Mouse (Mus musculus): ENCODE results near the gene Nr4a2. TPM values are rescaled to one million over a fixed set of nuclear protein-coding genes. Genes with fewer than 3 reads are reported as not detected.

Gene Nr4a2
- polyA plus RNA-seq, 1 experiment from 2014 or later: 3.3 TPM

DNA sequence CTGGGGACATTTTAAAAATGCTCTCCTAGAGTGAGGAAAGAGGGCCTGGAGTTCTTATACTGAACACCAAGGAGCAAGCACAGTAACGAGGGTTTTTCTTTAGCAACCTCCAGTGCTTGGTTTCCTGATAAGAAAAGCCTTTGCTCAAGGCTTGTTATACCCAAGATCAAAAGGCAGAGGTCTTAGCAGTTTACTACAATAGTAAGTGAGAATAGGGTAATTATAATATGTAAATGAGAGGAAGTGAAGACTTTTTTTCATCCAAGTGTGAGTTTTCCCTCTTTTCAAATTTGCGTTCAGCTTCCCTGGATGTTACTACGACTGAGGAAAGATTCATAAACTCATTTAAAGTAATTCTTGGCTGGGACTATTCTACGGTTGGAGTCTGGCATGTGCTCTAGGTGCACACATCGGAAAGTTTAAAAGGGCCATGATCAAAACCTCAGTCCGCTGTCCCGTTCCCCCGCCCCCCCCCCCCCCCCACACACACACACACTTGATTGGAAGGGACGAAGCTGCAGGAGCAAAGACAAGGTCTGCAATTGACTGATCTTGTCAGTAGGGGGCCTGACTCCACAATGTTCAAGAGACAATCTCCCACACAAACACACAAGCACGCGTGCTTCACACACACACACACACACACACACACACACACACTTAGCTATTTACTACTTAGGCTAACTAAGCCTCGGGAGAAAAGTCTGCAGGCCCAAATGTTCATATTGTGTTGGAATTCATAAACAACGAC, 6.4 kb downstream of the Nr4a2 start:
- 3% methylated on average over 12 of the region's 13 CpGs for whole genome bisulfite sequencing
- peak overlapping the region; percentile 61 for H3K9ac ChIP-seq
- no peaks in the 10 kb centered on the region for H3K36me3 ChIP-seq
- H3K9me3 ChIP-seq: no peaks in the 10 kb centered on the region
- peak overlapping the region; percentile 79 for H3K27ac ChIP-seq
- H3K4me1 ChIP-seq (replicated peaks): peaks cover 4% of the 10 kb centered on the region
- peak overlapping the region; percentile 77 for H3K4me3 ChIP-seq (replicated peaks)
- peak overlapping the region; percentile 99 for H3K4me2 ChIP-seq (replicated peaks)
- H3K27me3 ChIP-seq (replicated peaks): peaks cover 9% of the 10 kb centered on the region
- peak; percentile 15; the same call in 1 of the 2 replicates for ATAC-seq

DNA sequence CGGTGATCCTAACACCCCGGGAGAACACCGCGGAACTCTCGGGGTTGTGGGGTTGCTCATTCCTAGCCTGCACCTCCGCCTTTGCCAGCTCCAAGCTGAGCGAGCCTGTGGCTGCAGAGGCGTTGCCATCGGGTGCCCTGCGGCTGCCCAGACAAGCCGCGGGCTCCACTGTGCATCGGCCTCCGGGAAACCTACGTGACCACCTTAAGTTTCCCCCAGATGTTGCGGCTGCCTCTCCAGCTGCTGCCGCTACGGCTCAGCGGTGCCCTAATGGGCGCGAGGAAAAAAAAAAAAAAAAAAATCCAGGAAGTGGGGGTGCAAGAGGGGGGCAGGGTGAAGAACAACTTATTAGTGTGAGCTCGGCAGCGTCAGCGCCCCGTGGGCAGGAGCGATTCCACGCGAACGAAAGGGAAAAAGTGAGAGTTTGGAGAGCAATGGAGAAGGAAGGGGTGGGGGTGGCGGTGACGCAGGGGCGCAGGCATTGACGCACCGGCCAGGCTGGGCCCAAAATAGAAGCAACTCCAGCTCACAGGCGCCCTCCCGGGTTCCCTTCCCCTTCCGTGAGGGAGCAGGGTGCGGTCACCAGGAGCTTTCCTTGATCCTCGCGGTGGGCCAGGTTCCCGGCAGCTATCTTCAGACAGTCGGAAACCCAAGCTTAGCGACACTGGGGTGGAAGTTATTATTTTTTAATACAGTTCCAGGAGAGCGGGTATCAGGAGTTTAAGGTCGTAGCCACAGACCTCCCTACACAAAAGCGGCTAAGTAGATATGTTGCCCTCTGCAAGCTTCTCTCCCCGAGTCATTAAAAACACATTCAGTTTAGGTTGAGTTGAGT, 7.2 kb downstream of the Nr4a2 start:
- WGBS: under 1% methylated on average over 47 of the region's 47 CpGs
- Histone ChIP-seq H3K9ac (peak overlapping the region; percentile 61), H3K4me3 (replicated peaks) (peak overlapping the region; percentile 77), H3K27ac (peak overlapping the region; percentile 79), H3K27me3 (replicated peaks) (peaks cover 17% of the 10 kb centered on the region), H3K9me3 (no peaks in the 10 kb centered on the region), H3K36me3 (no peaks in the 10 kb centered on the region), H3K4me2 (replicated peaks) (peak overlapping the region; percentile 99), H3K4me1 (replicated peaks) (peaks cover 6% of the 10 kb centered on the region)
- ATAC-seq: peak; percentile 77

DNA sequence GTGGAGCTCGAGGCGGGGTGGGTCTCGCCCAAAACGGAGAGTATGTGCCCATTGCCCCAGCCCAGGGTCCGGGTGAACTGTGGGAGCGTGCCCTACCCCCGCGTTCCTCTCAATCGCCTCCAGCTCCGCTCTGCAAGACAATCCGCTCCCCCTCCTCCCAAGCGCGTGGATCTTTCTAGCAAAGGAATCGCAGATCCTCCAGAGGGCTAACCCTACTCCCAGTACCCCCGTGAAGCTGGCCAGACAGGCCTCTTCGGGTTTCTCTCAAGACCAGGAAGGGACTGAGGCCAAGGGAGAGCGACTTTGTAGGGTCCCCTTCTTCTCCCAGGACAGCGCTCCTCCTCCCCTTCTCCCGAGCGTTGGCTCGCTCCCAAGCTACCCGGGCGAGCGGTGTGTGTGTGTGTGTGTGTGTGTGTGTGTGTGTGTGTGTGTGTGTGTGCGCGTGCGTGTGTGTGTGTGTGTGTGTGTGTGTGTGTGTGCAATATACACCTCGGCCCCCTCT, 7.9 kb downstream of the Nr4a2 start:
- Histone ChIP-seq H3K27ac (peak overlapping the region; percentile 79; the same call in 1 of the 2 replicates), H3K4me3 (replicated peaks) (peak overlapping the region; percentile 77)
- peak; percentile 19 for ATAC-seq

GRCm38 (mm10) chr2:57115181-57115863, 8.5 kb downstream of the Nr4a2 start:
- H3K36me3 ChIP-seq: no peaks in the 10 kb centered on the region
- no peaks in the 10 kb centered on the region for H3K9me3 ChIP-seq
- under 1% methylated on average over 25 of the region's 25 CpGs for whole genome bisulfite sequencing
- H3K4me1 ChIP-seq (replicated peaks): peaks cover 8% of the 10 kb centered on the region
- no peak overlapping the region for H3K27ac ChIP-seq
- peak overlapping the region; percentile 77 for H3K4me3 ChIP-seq (replicated peaks)
- H3K4me2 ChIP-seq (replicated peaks): peak overlapping the region; percentile 99
- ATAC-seq: peak; percentile 10
- peaks cover 25% of the 10 kb centered on the region for H3K27me3 ChIP-seq (replicated peaks)
- H3K9ac ChIP-seq: peak overlapping the region; percentile 61

More for the DNA sequence above, 7.9 kb downstream of the Nr4a2 start:
- under 1% methylated on average over 25 of the region's 28 CpGs for WGBS
- Histone ChIP-seq H3K9ac (peak overlapping the region; percentile 61), H3K4me1 (replicated peaks) (peaks cover 8% of the 10 kb centered on the region), H3K27me3 (replicated peaks) (peaks cover 22% of the 10 kb centered on the region), H3K4me2 (replicated peaks) (peak overlapping the region; percentile 99), H3K9me3 (no peaks in the 10 kb centered on the region), H3K36me3 (no peaks in the 10 kb centered on the region)

DNA sequence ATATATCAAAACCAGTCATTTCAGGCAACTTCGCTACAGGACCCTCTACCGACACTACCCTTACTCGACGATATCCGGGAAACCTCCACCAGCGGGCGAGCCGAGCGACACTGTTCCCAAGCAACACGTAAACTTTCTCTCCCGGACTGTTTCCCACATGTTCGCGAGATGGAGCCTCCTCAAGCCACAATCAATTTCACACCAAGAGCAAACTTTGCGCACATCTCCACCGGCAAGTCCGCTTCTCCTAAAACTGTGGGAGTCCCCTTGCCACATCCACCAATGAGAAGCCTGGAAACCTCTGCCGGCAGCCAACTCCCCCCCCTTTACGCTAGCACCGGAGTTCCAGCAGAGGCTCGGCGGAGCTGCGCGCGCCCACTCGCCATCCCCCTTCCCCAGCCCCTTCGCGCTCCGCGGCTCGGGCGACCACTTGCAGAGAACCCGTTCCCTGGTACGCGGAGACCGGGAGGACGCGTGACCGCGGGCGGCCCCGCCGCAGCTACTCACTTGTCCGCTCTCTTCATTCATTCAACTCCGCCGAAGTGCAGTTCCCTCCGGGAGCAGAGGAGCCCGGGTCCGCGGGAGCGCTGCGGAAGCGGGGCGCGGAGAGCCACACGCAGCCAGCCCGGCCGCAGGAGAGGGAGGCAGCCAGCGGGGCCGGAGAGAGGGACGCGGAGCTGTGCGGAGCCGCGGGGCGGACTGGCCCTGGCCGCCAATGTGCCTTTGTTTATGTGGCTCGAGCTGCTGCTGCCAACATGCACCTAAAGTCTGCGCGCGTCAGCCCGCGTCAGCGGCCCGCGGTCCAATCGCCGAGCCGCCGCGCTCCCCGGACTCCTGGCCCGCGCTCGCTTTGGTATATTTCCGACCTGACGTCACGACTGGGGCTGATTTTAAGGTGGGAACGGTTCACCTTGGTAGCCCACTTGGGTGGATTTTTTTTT, 9.3 kb downstream of the Nr4a2 start:
- Histone ChIP-seq H3K27me3 (replicated peaks) (peaks cover 34% of the 10 kb centered on the region), H3K36me3 (no peaks in the 10 kb centered on the region), H3K9me3 (no peaks in the 10 kb centered on the region), H3K4me1 (replicated peaks) (peaks cover 8% of the 10 kb centered on the region), H3K27ac (no peak overlapping the region), H3K4me2 (replicated peaks) (peak overlapping the region; percentile 99), H3K9ac (peak overlapping the region; percentile 61), H3K4me3 (replicated peaks) (peak overlapping the region; percentile 77)
- peak; percentile 79 for ATAC-seq
- under 1% methylated on average over 82 of the region's 88 CpGs for WGBS

DNA sequence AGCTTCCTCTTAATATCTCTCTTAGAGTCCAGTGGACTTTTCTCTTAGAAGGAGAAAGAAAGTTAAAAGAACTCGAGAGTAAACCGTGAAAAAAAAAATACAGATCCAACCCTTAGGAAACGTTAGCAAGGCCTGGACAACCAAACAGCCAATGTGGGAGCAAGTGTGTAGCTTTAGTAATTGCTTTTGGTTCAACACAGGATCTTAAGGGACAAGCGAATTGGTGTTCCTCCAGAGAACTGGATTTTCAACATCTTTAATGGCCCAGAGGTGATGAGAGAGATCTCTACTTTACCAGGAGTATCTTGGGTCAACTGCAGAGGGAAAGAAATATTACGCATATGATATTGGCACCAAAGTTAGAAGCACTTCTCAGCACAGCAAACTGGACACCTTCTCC, 10.4 kb downstream of the Nr4a2 start:
- Histone ChIP-seq H3K4me3 (replicated peaks) (no peak overlapping the region), H3K27ac (no peak overlapping the region), H3K4me1 (replicated peaks) (peaks cover 8% of the 10 kb centered on the region), H3K27me3 (replicated peaks) (peaks cover 44% of the 10 kb centered on the region), H3K4me2 (replicated peaks) (peak overlapping the region; percentile 99; the same call in 1 of the 2 replicates), H3K9me3 (no peaks in the 10 kb centered on the region), H3K9ac (no peak overlapping the region), H3K36me3 (no peaks in the 10 kb centered on the region)
- WGBS: 47% methylated on average over 5 of the region's 5 CpGs
- no peak for ATAC-seq

- 54% methylated on average over 6 of the region's 6 CpGs for WGBS
- Histone ChIP-seq H3K9ac (no peak overlapping the region), H3K4me1 (replicated peaks) (peaks cover 8% of the 10 kb centered on the region), H3K4me2 (replicated peaks) (no peak overlapping the region), H3K9me3 (no peaks in the 10 kb centered on the region), H3K4me3 (replicated peaks) (no peak overlapping the region), H3K27ac (no peak overlapping the region), H3K36me3 (no peaks in the 10 kb centered on the region), H3K27me3 (replicated peaks) (peaks cover 49% of the 10 kb centered on the region)
- ATAC-seq: no peak
These were observed 10.9 kb downstream of the Nr4a2 start for GRCm38 (mm10) chr2:57112949-57113348.

DNA sequence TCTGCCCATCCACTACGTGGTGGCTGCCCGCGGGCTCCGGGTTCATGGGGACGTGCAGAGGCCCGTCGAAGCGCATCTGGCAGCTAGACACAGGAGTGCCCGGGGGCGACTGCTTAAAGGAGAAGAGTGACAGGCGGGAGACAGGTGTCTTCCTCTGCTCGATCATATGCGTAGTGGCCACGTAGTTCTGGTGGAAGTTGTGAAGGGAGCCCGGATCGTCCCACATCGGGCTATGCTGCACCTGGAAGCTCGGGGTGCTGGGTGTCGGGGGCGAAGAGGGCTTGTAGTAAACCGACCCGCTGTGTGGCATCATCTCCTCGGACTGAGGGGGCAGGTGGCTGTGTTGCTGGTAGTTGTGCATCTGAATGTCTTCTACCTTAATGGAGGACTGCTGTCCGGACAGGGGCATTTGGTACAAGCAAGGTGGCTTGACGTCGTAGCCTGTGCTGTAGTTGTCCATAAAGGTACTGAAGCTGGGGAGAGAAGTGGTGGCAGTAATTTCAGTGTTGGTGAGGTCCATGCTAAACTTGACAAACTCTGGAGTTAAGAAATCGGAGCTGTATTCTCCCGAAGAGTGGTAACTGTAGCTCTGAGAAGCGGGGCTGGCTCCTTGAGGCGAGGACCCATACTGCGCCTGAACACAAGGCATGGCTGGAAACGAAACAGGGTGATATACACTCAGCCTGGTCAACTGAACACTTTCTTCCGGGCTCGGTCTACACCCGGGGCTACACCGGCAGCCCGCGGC, 11.8 kb downstream of the Nr4a2 start:
- H3K4me2 ChIP-seq (replicated peaks): no peak overlapping the region
- no peak for ATAC-seq
- H3K9me3 ChIP-seq: no peaks in the 10 kb centered on the region
- peaks cover 51% of the 10 kb centered on the region for H3K27me3 ChIP-seq (replicated peaks)
- 18% methylated on average over 38 of the region's 38 CpGs for WGBS
- H3K4me3 ChIP-seq (replicated peaks): no peak overlapping the region
- no peaks in the 10 kb centered on the region for H3K36me3 ChIP-seq
- H3K4me1 ChIP-seq (replicated peaks): peaks cover 8% of the 10 kb centered on the region
- H3K9ac ChIP-seq: no peak overlapping the region
- no peak overlapping the region for H3K27ac ChIP-seq

DNA sequence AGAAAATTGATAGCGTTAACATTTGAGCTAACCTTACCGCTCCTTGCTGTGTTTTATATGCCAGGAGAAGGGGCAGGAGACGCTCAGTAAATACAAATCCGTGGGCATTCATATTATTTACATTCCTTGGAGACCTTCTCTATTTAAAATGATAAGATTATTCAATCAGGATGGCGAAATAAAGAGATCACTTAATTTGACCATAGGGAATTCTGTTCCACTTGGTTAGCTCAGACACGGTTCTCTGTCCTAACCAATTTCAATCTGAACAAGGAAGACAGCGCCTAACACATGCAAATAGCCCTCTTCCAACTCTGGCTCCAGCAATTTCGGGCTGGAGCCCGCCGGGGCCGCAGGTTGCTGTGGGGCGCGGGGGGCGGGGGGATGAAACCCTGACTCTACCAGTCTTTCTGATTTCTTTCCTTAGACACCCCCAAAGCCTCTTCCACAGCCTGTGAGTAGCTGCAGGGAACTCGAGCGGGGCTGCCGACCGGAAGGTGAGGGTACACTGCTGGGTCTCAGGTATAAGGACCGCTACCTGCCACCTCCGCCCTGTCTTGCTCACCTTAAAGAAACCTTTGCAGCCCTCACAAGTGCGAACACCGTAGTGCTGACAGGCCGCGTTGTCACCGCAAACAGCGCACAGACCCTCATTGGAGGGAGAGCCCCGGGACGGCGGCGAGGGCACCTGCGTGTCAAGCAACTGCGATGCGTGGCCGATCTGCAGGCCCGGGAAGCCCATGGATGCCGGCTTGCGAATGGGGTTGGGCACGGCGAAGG, 12.6 kb downstream of the Nr4a2 start:
- no peak for ATAC-seq
- no peak overlapping the region for H3K9ac ChIP-seq
- peaks cover 8% of the 10 kb centered on the region for H3K4me1 ChIP-seq (replicated peaks)
- no peaks in the 10 kb centered on the region for H3K9me3 ChIP-seq
- peaks cover 51% of the 10 kb centered on the region for H3K27me3 ChIP-seq (replicated peaks)
- H3K4me2 ChIP-seq (replicated peaks): no peak overlapping the region
- WGBS: 20% methylated on average over 39 of the region's 39 CpGs
- no peak overlapping the region for H3K27ac ChIP-seq
- H3K36me3 ChIP-seq: no peaks in the 10 kb centered on the region
- H3K4me3 ChIP-seq (replicated peaks): no peak overlapping the region

- no peak for ATAC-seq
- no peak overlapping the region for H3K4me2 ChIP-seq (replicated peaks)
- H3K27me3 ChIP-seq (replicated peaks): peaks cover 58% of the 10 kb centered on the region
- H3K36me3 ChIP-seq: no peaks in the 10 kb centered on the region
- H3K4me3 ChIP-seq (replicated peaks): no peak overlapping the region
- 43% methylated on average over 16 of the region's 16 CpGs for WGBS
- H3K4me1 ChIP-seq (replicated peaks): peaks cover 5% of the 10 kb centered on the region; the same call in 1 of the 2 replicates
- H3K27ac ChIP-seq: no peak overlapping the region
- no peaks in the 10 kb centered on the region for H3K9me3 ChIP-seq
- no peak overlapping the region for H3K9ac ChIP-seq
These were observed 13.4 kb downstream of the Nr4a2 start for GRCm38 (mm10) chr2:57110401-57110800.

Data from intestine, embryonic 15.5 days (tissue).